Mouse (Mus musculus) limb, embryonic 11.5 days (tissue): ENCODE measurements around the gene Urm1. TPM values are rescaled to one million over a fixed set of nuclear protein-coding genes. Genes with fewer than 3 reads are reported as not detected.

ENCODE experiments used
- ATAC-seq: fragments of 200-750 bp; cut with Nextera tagmentation; 2 replicates; pipeline ENCODE4 v1.8.0; 2017; ENCODE audit warnings: low read depth; ENCODE audit not compliant: insufficient number of reproducible peaks, low FRiP score, low TSS enrichment
- DNase-seq: peaks from one replicate; pipeline ENCODE4 v3.0.0-alpha.2; 2015; ENCODE audit warnings: low spot score
- H3K27ac ChIP-seq: fragments of 300-500 bp; sonication (generic); replicated peaks from 2 replicates; pipeline ENCODE4 v1.5.1; 2014; ENCODE audit warnings: low read depth, mild to moderate bottlenecking, low read length
- H3K27me3 ChIP-seq: fragments of 300-500 bp; sonication (generic); 2 replicates; pipeline ENCODE4 v1.6.1; 2014; ENCODE audit warnings: mild to moderate bottlenecking, low read length, mixed read lengths; ENCODE audit not compliant: control insufficient read depth, insufficient read depth
- H3K36me3 ChIP-seq: fragments of 300-500 bp; sonication (generic); 2 replicates; pipeline ENCODE4 v1.6.1; 2014; ENCODE audit warnings: mild to moderate bottlenecking, low read length, moderate library complexity, mixed read lengths; ENCODE audit not compliant: control insufficient read depth, insufficient read depth
- H3K4me1 ChIP-seq: fragments of 300-500 bp; sonication (generic); 2 replicates; pipeline ENCODE4 v1.6.1; 2014; ENCODE audit warnings: low read length, mixed read lengths; ENCODE audit not compliant: control insufficient read depth, insufficient read depth
- H3K4me2 ChIP-seq: fragments of 300-500 bp; sonication (generic); 2 replicates; pipeline ENCODE4 v1.6.1; 2014; ENCODE audit warnings: low read depth, mild to moderate bottlenecking, moderate library complexity; ENCODE audit not compliant: severe bottlenecking
- H3K4me3 ChIP-seq: fragments of 300-500 bp; sonication (generic); 2 replicates; pipeline ENCODE4 v1.5.1; 2014; ENCODE audit warnings: low read depth, low read length
- H3K9ac ChIP-seq: fragments of 300-500 bp; sonication (generic); 2 replicates; pipeline ENCODE4 v1.6.1; 2014; ENCODE audit warnings: mild to moderate bottlenecking, low read length
- H3K9me3 ChIP-seq: fragments of 300-500 bp; sonication (generic); 2 replicates; pipeline ENCODE4 v1.6.1; 2016; ENCODE audit warnings: low read length; ENCODE audit not compliant: control insufficient read depth
- WGBS: fragments of 180-500 bp; shearing (Covaris S2); extraction: QIAGEN DNeasy Blood & Tissue Kit; methylation state at CpG from one replicate; pipeline ENCODE4 v1.1.7; 2014; 5-methylcytosine and 5-hydroxymethylcytosine counted together
- polyA plus RNA-seq: library from polyadenylated mRNA; unstranded; fragments of >200 nt; fragmentation: Nextera tagmentation; extraction: Ambion mirVana; gene quantifications from 2 replicates; pipeline ENCODE4 v1.2.1, GENCODE M21; 2014

Urm1 gene
- polyA plus RNA-seq, 1 experiment from 2014 or later = 26.0 TPM

GRCm38 (mm10) chr2:29787937-29788681 lies 31.8 kb upstream of the Urm1 start, which contains the start of gene Trub2:
Gene Trub2 (minus strand): TSS chr2:29788502.
- Histone ChIP-seq H3K4me1 (peaks cover 2% of the 10 kb centered on the region), H3K4me3 (peak within 1 kb of the TSS; percentile 87), H3K27ac (no peak within 1 kb of the TSS; the same call in 1 of the 2 replicates), H3K9ac (peak within 1 kb of the TSS; percentile 74), H3K27me3 (no peaks in the 10 kb centered on the region), H3K36me3 (peaks cover 18% of the 10 kb centered on the region), H3K9me3 (no peaks in the 10 kb centered on the region), H3K4me2 (peak within 1 kb of the TSS; percentile 76)
- peak; percentile 61 for ATAC-seq
- DNase-seq = peak; percentile 85
- under 1% methylated on average over 45 of the region's 45 CpGs for WGBS

- WGBS = 97% methylated on average over 2 of the region's 2 CpGs
- Histone ChIP-seq H3K27ac (no peak overlapping the region), H3K9ac (no peak overlapping the region), H3K9me3 (no peaks in the 10 kb centered on the region), H3K36me3 (peaks cover 4% of the 10 kb centered on the region; the same call in 1 of the 2 replicates), H3K4me2 (no peak overlapping the region), H3K27me3 (no peaks in the 10 kb centered on the region), H3K4me1 (no peaks in the 10 kb centered on the region; the same call in 1 of the 2 replicates), H3K4me3 (no peak overlapping the region)
- no peak for ATAC-seq
- no peak for DNase-seq
These were observed 26.9 kb upstream of the Urm1 start for GRCm38 (mm10) chr2:29792772-29793487.

GRCm38 (mm10) chr2:29802075-29802826 lies 17.6 kb upstream of the Urm1 start, which contains the start of gene Slc27a4:
Gene Slc27a4 (plus strand): TSS chr2:29802634.
- Histone ChIP-seq H3K4me3 (peak within 1 kb of the TSS; percentile 81), H3K36me3 (no peaks in the 10 kb centered on the region), H3K9me3 (no peaks in the 10 kb centered on the region), H3K4me2 (peak within 1 kb of the TSS; percentile 88), H3K27ac (no peak within 1 kb of the TSS), H3K4me1 (0 out of 2 replicates have a peak, but pooled peaks cover 4% of the 10 kb centered on the region), H3K27me3 (no peaks in the 10 kb centered on the region), H3K9ac (peak within 1 kb of the TSS; percentile 63)
- DNase-seq (peak; percentile 98), ATAC-seq (peak; percentile 96)
- 6% methylated on average over 25 of the region's 28 CpGs for WGBS

- H3K9ac ChIP-seq = peak overlapping the region; percentile 63
- H3K4me1 ChIP-seq = 0 out of 2 replicates have a peak, but pooled peaks cover 4% of the 10 kb centered on the region
- no peak overlapping the region for H3K27ac ChIP-seq
- peak; percentile 33 for ATAC-seq
- H3K27me3 ChIP-seq = no peaks in the 10 kb centered on the region
- H3K4me3 ChIP-seq = peak overlapping the region; percentile 81
- WGBS = under 1% methylated on average over 39 of the region's 39 CpGs
- H3K36me3 ChIP-seq = no peaks in the 10 kb centered on the region
- peak overlapping the region; percentile 88 for H3K4me2 ChIP-seq
- H3K9me3 ChIP-seq = no peaks in the 10 kb centered on the region
- DNase-seq = no peak
These were observed 17.1 kb upstream of the Urm1 start for GRCm38 (mm10) chr2:29802827-29803201.

DNA sequence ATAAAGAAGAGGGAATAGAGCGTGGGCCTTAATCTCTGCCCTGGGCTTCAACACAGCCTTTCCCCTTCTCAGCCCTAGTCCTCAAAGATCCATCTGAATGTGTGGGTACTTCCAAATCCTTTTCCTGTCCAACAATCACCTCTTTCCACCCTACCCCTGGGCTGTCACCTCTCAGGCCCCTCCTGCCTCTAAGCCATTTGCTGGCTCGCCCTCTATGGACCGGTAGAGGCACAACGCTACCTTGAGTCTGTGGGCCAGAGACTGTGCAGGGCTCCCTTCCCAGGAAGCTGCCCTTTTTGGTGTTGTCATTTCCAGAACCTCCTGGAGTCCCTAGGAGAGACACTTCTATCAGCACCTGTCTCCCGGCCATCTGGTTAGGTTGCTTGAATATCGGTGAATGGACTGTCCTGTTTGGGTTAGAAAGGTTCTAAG lies 16.5 kb upstream of the Urm1 start:
- 21% methylated on average over 6 of the region's 6 CpGs for whole genome bisulfite sequencing
- H3K27me3 ChIP-seq = no peaks in the 10 kb centered on the region
- ATAC-seq = no peak
- DNase-seq = peak; percentile 42
- peak overlapping the region; percentile 88 for H3K4me2 ChIP-seq
- H3K9ac ChIP-seq = peak overlapping the region; percentile 63
- H3K4me1 ChIP-seq = 0 out of 2 replicates have a peak, but pooled peaks cover 4% of the 10 kb centered on the region
- H3K9me3 ChIP-seq = no peaks in the 10 kb centered on the region
- H3K27ac ChIP-seq = no peak overlapping the region
- peaks cover 2% of the 10 kb centered on the region; the same call in 1 of the 2 replicates for H3K36me3 ChIP-seq
- H3K4me3 ChIP-seq = peak overlapping the region; percentile 81

DNA sequence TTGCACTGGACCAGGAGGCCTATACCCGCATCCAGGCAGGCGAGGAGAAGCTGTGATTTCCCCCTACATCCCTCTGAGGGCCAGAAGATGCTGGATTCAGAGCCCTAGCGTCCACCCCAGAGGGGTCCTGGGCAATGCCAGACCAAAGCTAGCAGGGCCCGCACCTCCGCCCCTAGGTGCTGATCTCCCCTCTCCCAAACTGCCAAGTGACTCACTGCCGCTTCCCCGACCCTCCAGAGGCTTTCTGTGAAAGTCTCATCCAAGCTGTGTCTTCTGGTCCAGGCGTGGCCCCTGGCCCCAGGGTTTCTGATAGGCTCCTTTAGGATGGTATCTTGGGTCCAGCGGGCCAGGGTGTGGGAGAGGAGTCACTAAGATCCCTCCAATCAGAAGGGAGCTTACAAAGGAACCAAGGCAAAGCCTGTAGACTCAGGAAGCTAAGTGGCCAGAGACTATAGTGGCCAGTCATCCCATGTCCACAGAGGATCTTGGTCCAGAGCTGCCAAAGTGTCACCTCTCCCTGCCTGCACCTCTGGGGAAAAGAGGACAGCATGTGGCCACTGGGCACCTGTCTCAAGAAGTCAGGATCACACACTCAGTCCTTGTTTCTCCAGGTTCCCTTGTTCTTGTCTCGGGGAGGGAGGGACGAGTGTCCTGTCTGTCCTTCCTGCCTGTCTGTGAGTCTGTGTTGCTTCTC lies 4.0 kb upstream of the Urm1 start:
- Histone ChIP-seq H3K27me3 (no peaks in the 10 kb centered on the region), H3K36me3 (peaks cover 4% of the 10 kb centered on the region; the same call in 1 of the 2 replicates), H3K4me3 (no peak overlapping the region), H3K9me3 (no peaks in the 10 kb centered on the region), H3K9ac (no peak overlapping the region), H3K27ac (no peak overlapping the region), H3K4me2 (no peak overlapping the region), H3K4me1 (peaks cover 6% of the 10 kb centered on the region; the same call in 1 of the 2 replicates)
- 83% methylated on average over 11 of the region's 11 CpGs for WGBS
- no peak for DNase-seq
- no peak for ATAC-seq

- peaks cover 6% of the 10 kb centered on the region; the same call in 1 of the 2 replicates for H3K4me1 ChIP-seq
- H3K4me2 ChIP-seq = no peak overlapping the region
- ATAC-seq = peak; percentile 41; the same call in 1 of the 2 replicates
- H3K9ac ChIP-seq = no peak overlapping the region
- no peaks in the 10 kb centered on the region for H3K9me3 ChIP-seq
- DNase-seq = peak; percentile 92
- 39% methylated on average over 8 of the region's 8 CpGs for WGBS
- no peak overlapping the region for H3K27ac ChIP-seq
- H3K36me3 ChIP-seq = peaks cover 4% of the 10 kb centered on the region; the same call in 1 of the 2 replicates
- H3K4me3 ChIP-seq = no peak overlapping the region
- H3K27me3 ChIP-seq = no peaks in the 10 kb centered on the region
These were observed 2.2 kb upstream of the Urm1 start for GRCm38 (mm10) chr2:29817426-29818232.
